Mouse (Mus musculus) myocyte (in vitro differentiated cells): ENCODE results near the gene Ciz1. TPM values are rescaled to one million over a fixed set of nuclear protein-coding genes. Genes with fewer than 3 reads are reported as not detected.
"Not testable (repeated sequence)": the region's sequence is repeated elsewhere in the genome, so short reads cannot be mapped to it uniquely, and the experiment has no call there.

ENCODE experiments used
- H3K27me3 ChIP-seq: one replicate; pipeline ENCODE4 v1.6.1; 2011; ENCODE audit not compliant: control insufficient read depth, insufficient read depth, insufficient read length
- H3K36me3 ChIP-seq: one replicate; pipeline ENCODE4 v1.6.1; 2011; ENCODE audit not compliant: control insufficient read depth, insufficient read depth
- H3K4me2 ChIP-seq: one replicate; pipeline ENCODE4 v1.6.1; 2011; ENCODE audit warnings: low read depth, control low read depth
- H3K4me3 ChIP-seq: one replicate; pipeline ENCODE4 v1.5.1; 2011; ENCODE audit warnings: mild to moderate bottlenecking, control low read depth, moderate library complexity
- H3K79me2 ChIP-seq: one replicate; pipeline ENCODE4 v1.6.1; 2011; ENCODE audit not compliant: control insufficient read depth, insufficient read depth
- H3ac ChIP-seq: one replicate; pipeline ENCODE4 v1.6.1; 2011; ENCODE audit not compliant: control insufficient read depth, insufficient read length
- CEBPB ChIP-seq: IDR thresholded peaks from 2 replicates; pipeline ENCODE4 v1.6.1; 2011; ENCODE audit warnings: mild to moderate bottlenecking, moderate library complexity; ENCODE audit not compliant: poor library complexity, insufficient read depth, severe bottlenecking
- E2F4 ChIP-seq: IDR thresholded peaks from one replicate; pipeline ENCODE4 v1.6.1; 2011; ENCODE audit warnings: mild to moderate bottlenecking, control low read depth, moderate library complexity; ENCODE audit not compliant: insufficient read depth
- MAX ChIP-seq: IDR thresholded peaks from one replicate; pipeline ENCODE4 v1.6.1; 2011; ENCODE audit warnings: low read depth, mild to moderate bottlenecking, control low read depth
- MYOD1 ChIP-seq, 3 experiments: IDR thresholded peaks; one replicate each; pipeline ENCODE4 v1.6.1; 2011; ENCODE audit warnings: control low read depth in 2 of 3, low read depth in 2 of 3, mild to moderate bottlenecking in 2 of 3, moderate library complexity in 1 of 3; ENCODE audit not compliant: insufficient read length in 2 of 3, control insufficient read depth in 1 of 3
- MYOG ChIP-seq, 3 experiments: IDR thresholded peaks; one replicate each; pipeline ENCODE4 v1.6.1; 2011; ENCODE audit warnings: control low read depth in 2 of 3, low read depth in 2 of 3, mild to moderate bottlenecking in 2 of 3; ENCODE audit not compliant: insufficient read length in 2 of 3, control insufficient read depth in 1 of 3, insufficient read depth in 1 of 3
- POLR2A ChIP-seq: IDR thresholded peaks from one replicate; pipeline ENCODE4 v1.6.1; 2011; ENCODE audit warnings: low read depth, mild to moderate bottlenecking, control low read depth, moderate library complexity; ENCODE audit not compliant: insufficient read length
- POLR2AphosphoS2 ChIP-seq: IDR thresholded peaks from one replicate; pipeline ENCODE4 v1.6.1; 2011; ENCODE audit warnings: low read depth, control low read depth; ENCODE audit not compliant: insufficient read length
- REST ChIP-seq: IDR thresholded peaks from one replicate; pipeline ENCODE4 v1.6.1; 2011; ENCODE audit warnings: mild to moderate bottlenecking, control low read depth, moderate library complexity; ENCODE audit not compliant: insufficient read depth, insufficient read length
- SRF ChIP-seq: IDR thresholded peaks from one replicate; pipeline ENCODE4 v1.6.1; 2011; ENCODE audit warnings: low read depth; ENCODE audit not compliant: control insufficient read depth, insufficient read length
- TCF12 ChIP-seq: IDR thresholded peaks from one replicate; pipeline ENCODE4 v1.6.1; 2011; ENCODE audit warnings: mild to moderate bottlenecking, control low read depth; ENCODE audit not compliant: poor library complexity, insufficient read depth, severe bottlenecking
- TCF3 ChIP-seq: IDR thresholded peaks from one replicate; pipeline ENCODE4 v1.6.1; 2011; ENCODE audit warnings: low read depth, control low read depth; ENCODE audit not compliant: insufficient read length
- USF1 ChIP-seq: IDR thresholded peaks from one replicate; pipeline ENCODE4 v1.6.1; 2011; ENCODE audit warnings: low read depth, mild to moderate bottlenecking, control low read depth, moderate library complexity
- polyA plus RNA-seq: library from polyadenylated mRNA; unstranded; fragments of >200 nt; fragmentation: generic; extraction: Trizol; gene quantifications from one replicate; pipeline ENCODE4 v1.2.1, GENCODE M21; 2012; ENCODE audit warnings: missing spikeins

Gene Ciz1
- polyA plus RNA-seq, 1 experiment = 54.2 TPM

GRCm38 (mm10) chr2:32361437-32361836 is 9.3 kb downstream of the Ciz1 start:
- no peaks in the 10 kb centered on the region for H3K36me3 ChIP-seq
- TF ChIP-seq E2F4 (no peak), SRF (no peak)
- H3ac ChIP-seq = no peak overlapping the region
- H3K4me3 ChIP-seq = peak overlapping the region; percentile 9
- peak overlapping the region; percentile 59 for H3K4me2 ChIP-seq
- no peaks in the 10 kb centered on the region for H3K27me3 ChIP-seq
- peaks cover 5% of the 10 kb centered on the region for H3K79me2 ChIP-seq

GRCm38 (mm10) chr2:32362274-32362673 is 10.1 kb downstream of the Ciz1 start:
- H3K27me3 ChIP-seq, H3K36me3 ChIP-seq, H3K79me2 ChIP-seq: not testable (repeated sequence)
- H3ac ChIP-seq = peak overlapping the region; percentile 32
- H3K4me2 ChIP-seq = peak overlapping the region; percentile 72
- H3K4me3 ChIP-seq = peak overlapping the region; percentile 92

GRCm38 (mm10) chr2:32362817-32363340 is 10.8 kb downstream of the Ciz1 start:
- H3K4me2 ChIP-seq = peak overlapping the region; percentile 85
- peaks cover 5% of the 10 kb centered on the region for H3K79me2 ChIP-seq
- TF ChIP-seq MYOG (IDR thresholded peaks at IDR 0.05; ENCODE audit: control insufficient read depth in 1 of 3, insufficient read depth in 1 of 3, insufficient read length in 2 of 3, low read depth in 2 of 3) (peak in 1 of 3 experiments; percentile 55), MYOD1 (IDR thresholded peaks at IDR 0.05; ENCODE audit: control insufficient read depth in 1 of 3, insufficient read length in 2 of 3, low read depth in 2 of 3) (peak in 1 of 3 experiments; percentile 18), POLR2A (peak; percentile 80), CEBPB (no peak), SRF (peak; percentile 24)
- peak overlapping the region; percentile 92 for H3K4me3 ChIP-seq
- no peaks in the 10 kb centered on the region for H3K27me3 ChIP-seq
- H3ac ChIP-seq = peak overlapping the region; percentile 32
- H3K36me3 ChIP-seq = peaks cover 7% of the 10 kb centered on the region

- TF ChIP-seq E2F4 = no peak
- peak in 2 of 3 experiments; percentile 30 to 59 for TF ChIP-seq MYOG (IDR thresholded peaks at IDR 0.05; ENCODE audit: control insufficient read depth in 1 of 3, insufficient read depth in 1 of 3, insufficient read length in 2 of 3, low read depth in 2 of 3)
- no peak for TF ChIP-seq CEBPB
- TF ChIP-seq MAX = no peak
- peak in 1 of 3 experiments; percentile 56 for TF ChIP-seq MYOD1 (IDR thresholded peaks at IDR 0.05; ENCODE audit: control insufficient read depth in 1 of 3, insufficient read length in 2 of 3, low read depth in 2 of 3)
- peak; percentile 15 for TF ChIP-seq POLR2A
- TF ChIP-seq POLR2AphosphoS2 = no peak
- TF ChIP-seq REST = no peak
- TF ChIP-seq TCF12 = no peak
- peak; percentile 32 for TF ChIP-seq USF1
- TF ChIP-seq TCF3 = no peak
- TF ChIP-seq SRF = no peak
- peaks cover 12% of the 10 kb centered on the region for H3K36me3 ChIP-seq
- no peaks in the 10 kb centered on the region for H3K27me3 ChIP-seq
- H3K4me3 ChIP-seq = peak overlapping the region; percentile 92
- H3ac ChIP-seq = peak overlapping the region; percentile 32
- H3K79me2 ChIP-seq = peaks cover 5% of the 10 kb centered on the region
- peak overlapping the region; percentile 85 for H3K4me2 ChIP-seq
Measured at GRCm38 (mm10) chr2:32363376-32364106, 11.4 kb downstream of the Ciz1 start.

GRCm38 (mm10) chr2:32364121-32364520 is 12.0 kb downstream of the Ciz1 start:
- Histone ChIP-seq H3K4me2 (peak overlapping the region; percentile 85), H3ac (no peak overlapping the region), H3K36me3 (peaks cover 13% of the 10 kb centered on the region), H3K4me3 (peak overlapping the region; percentile 92), H3K79me2 (peaks cover 5% of the 10 kb centered on the region), H3K27me3 (no peaks in the 10 kb centered on the region)
- TF ChIP-seq CEBPB (no peak), REST (no peak), MAX (no peak), TCF12 (no peak), POLR2AphosphoS2 (no peak), TCF3 (no peak), USF1 (no peak), E2F4 (no peak), MYOG (IDR thresholded peaks at IDR 0.05; ENCODE audit: control insufficient read depth in 1 of 3, insufficient read depth in 1 of 3, insufficient read length in 2 of 3, low read depth in 2 of 3) (no peak), POLR2A (no peak), MYOD1 (IDR thresholded peaks at IDR 0.05; ENCODE audit: control insufficient read depth in 1 of 3, insufficient read length in 2 of 3, low read depth in 2 of 3) (no peak), SRF (no peak)
